Mouse (Mus musculus) stomach, postnatal 0 days (tissue): Measurements from ENCODE around the gene Kcnh4. TPM values are rescaled to one million over a fixed set of nuclear protein-coding genes. Genes with fewer than 3 reads are reported as not detected.
"Not testable (repeated sequence)": the region's sequence is repeated elsewhere in the genome, so short reads cannot be mapped to it uniquely, and the experiment has no call there.

Experiments used
- ATAC-seq: fragments of 200-750 bp; cut with Nextera tagmentation; 2 replicates; pipeline ENCODE4 v1.8.0; 2017; ENCODE audit not compliant: low FRiP score, low TSS enrichment
- DNase-seq: peaks from one replicate; pipeline ENCODE4 v3.0.0-alpha.2; 2016; ENCODE audit warnings: low spot score
- H3K27ac ChIP-seq: fragments of 300-500 bp; sonication (generic); replicated peaks from 2 replicates; pipeline ENCODE4 v1.5.1; 2014; ENCODE audit warnings: mild to moderate bottlenecking, control low read depth
- H3K27me3 ChIP-seq: fragments of 300-500 bp; sonication (generic); 2 replicates; pipeline ENCODE4 v1.6.1; 2014; ENCODE audit warnings: low read length; ENCODE audit not compliant: control insufficient read depth, insufficient read depth
- H3K36me3 ChIP-seq: fragments of 300-500 bp; sonication (generic); 2 replicates; pipeline ENCODE4 v1.6.1; 2014; ENCODE audit warnings: low read length, mixed read lengths; ENCODE audit not compliant: control insufficient read depth, insufficient read depth
- H3K4me1 ChIP-seq: fragments of 300-500 bp; sonication (generic); replicated peaks from 2 replicates; pipeline ENCODE4 v1.6.1; 2014; ENCODE audit warnings: antibody characterized with exemption; ENCODE audit not compliant: control insufficient read depth, insufficient read depth
- H3K4me2 ChIP-seq: fragments of 300-500 bp; sonication (generic); replicated peaks from 2 replicates; pipeline ENCODE4 v1.6.1; 2014; ENCODE audit warnings: low read depth, mild to moderate bottlenecking, control low read depth, moderate library complexity
- H3K4me3 ChIP-seq: fragments of 300-500 bp; sonication (generic); 2 replicates; pipeline ENCODE4 v1.5.1; 2014; ENCODE audit warnings: low read depth, low read length, control low read depth
- H3K9ac ChIP-seq: fragments of 300-500 bp; sonication (generic); 2 replicates; pipeline ENCODE4 v1.6.1; 2014; ENCODE audit warnings: mild to moderate bottlenecking, low read length, control low read depth, mixed read lengths
- H3K9me3 ChIP-seq: fragments of 300-500 bp; sonication (generic); 2 replicates; pipeline ENCODE4 v1.6.1; 2016; ENCODE audit warnings: low read length; ENCODE audit not compliant: control insufficient read depth
- CTCF ChIP-seq: IDR thresholded peaks from 2 replicates; pipeline ENCODE4 v1.5.1; 2016; ENCODE audit warnings: antibody characterized with exemption, low read depth, mild to moderate bottlenecking, moderate library complexity
- EP300 ChIP-seq: optimal IDR thresholded peaks from 2 replicates; pipeline ENCODE3; 2016; ENCODE audit warnings: antibody characterized with exemption
- WGBS: fragments of 180-500 bp; shearing (Covaris S2); extraction: QIAGEN DNeasy Blood & Tissue Kit; methylation state at CpG from one replicate; pipeline ENCODE4 v1.1.7; 2014; 5-methylcytosine and 5-hydroxymethylcytosine counted together
- polyA plus RNA-seq: library from polyadenylated mRNA; unstranded; fragments of >200 nt; fragmentation: Nextera tagmentation; extraction: Ambion mirVana; gene quantifications from 2 replicates; pipeline ENCODE4 v1.2.1, GENCODE M21; 2015

The Kcnh4 gene
- polyA plus RNA-seq, 1 experiment from 2014 or later: 0.06 TPM

- 74% methylated on average over 8 of the region's 8 CpGs for WGBS
- no peak for TF ChIP-seq CTCF
- no peak for TF ChIP-seq EP300
- Histone ChIP-seq H3K9ac (no peak overlapping the region), H3K9me3 (no peaks in the 10 kb centered on the region), H3K27me3 (no peaks in the 10 kb centered on the region), H3K27ac (no peak overlapping the region), H3K4me2 (no peak overlapping the region), H3K4me3 (no peak overlapping the region), H3K4me1 (no peaks in the 10 kb centered on the region), H3K36me3 (peaks cover 6% of the 10 kb centered on the region)
- ATAC-seq: no peak
- no peak for DNase-seq
Measured at GRCm38 (mm10) chr11:100796585-100796984, 36.8 kb upstream of the Kcnh4 start.

GRCm38 (mm10) chr11:100795386-100795785, 35.6 kb upstream of the Kcnh4 start:
- no peak overlapping the region for H3K27ac ChIP-seq
- TF ChIP-seq CTCF (no peak), EP300 (no peak)
- peaks cover 3% of the 10 kb centered on the region for H3K36me3 ChIP-seq
- WGBS: 84% methylated on average over 2 of the region's 2 CpGs
- no peaks in the 10 kb centered on the region for H3K4me1 ChIP-seq
- no peak overlapping the region for H3K9ac ChIP-seq
- no peak overlapping the region for H3K4me3 ChIP-seq
- no peak overlapping the region for H3K4me2 ChIP-seq
- no peak for ATAC-seq
- DNase-seq: no peak
- no peaks in the 10 kb centered on the region for H3K9me3 ChIP-seq
- no peaks in the 10 kb centered on the region for H3K27me3 ChIP-seq

DNA sequence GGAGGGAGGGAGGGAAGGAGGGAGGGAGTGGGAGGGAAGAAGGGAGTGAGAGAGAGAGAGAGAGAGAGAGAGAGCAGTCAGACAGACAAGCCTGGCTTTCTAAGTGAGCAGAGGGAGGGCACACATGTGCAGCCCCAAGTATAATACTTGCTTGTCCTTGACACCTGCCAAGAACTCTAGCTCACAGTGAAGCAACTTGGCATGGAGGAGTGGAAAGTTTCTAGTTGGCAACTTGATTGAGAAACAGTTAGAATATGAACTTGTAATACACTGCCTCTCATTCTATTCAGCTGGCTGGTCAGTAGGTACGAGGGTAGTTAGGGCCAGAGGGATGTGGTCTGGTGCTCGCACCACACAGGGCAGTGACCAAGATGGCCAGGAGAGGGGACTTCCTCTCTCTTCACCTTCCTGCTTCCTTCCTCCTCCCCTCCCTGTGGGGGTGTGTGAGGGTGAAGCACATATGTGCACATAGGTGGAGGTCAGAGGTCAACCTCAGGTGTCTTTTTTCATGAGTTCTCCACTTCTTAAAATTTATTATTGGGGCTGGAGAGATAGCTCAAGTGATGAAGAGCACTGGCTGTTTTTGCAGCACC, 31.8 kb upstream of the Kcnh4 start:
- H3K4me3 ChIP-seq: no peak overlapping the region
- DNase-seq: no peak
- peaks cover 9% of the 10 kb centered on the region for H3K36me3 ChIP-seq
- 0 out of 2 replicates have a peak, but pooled peaks have one; percentile 32 for ATAC-seq
- H3K27ac ChIP-seq: no peak overlapping the region
- no peaks in the 10 kb centered on the region for H3K4me1 ChIP-seq
- TF ChIP-seq CTCF (no peak), EP300 (no peak)
- 70% methylated on average over 2 of the region's 2 CpGs for WGBS
- H3K9me3 ChIP-seq: no peaks in the 10 kb centered on the region
- no peaks in the 10 kb centered on the region for H3K27me3 ChIP-seq
- no peak overlapping the region for H3K4me2 ChIP-seq
- H3K9ac ChIP-seq: no peak overlapping the region

- H3K9ac ChIP-seq, H3K27me3 ChIP-seq, H3K4me1 ChIP-seq, ATAC-seq, H3K4me3 ChIP-seq, DNase-seq, H3K36me3 ChIP-seq, H3K9me3 ChIP-seq, H3K27ac ChIP-seq, H3K4me2 ChIP-seq: not testable (repeated sequence)
- 85% methylated on average over 9 of the region's 9 CpGs for WGBS
Measured at GRCm38 (mm10) chr11:100790644-100791043, 30.9 kb upstream of the Kcnh4 start.

GRCm38 (mm10) chr11:100789702-100790101, 30.0 kb upstream of the Kcnh4 start:
- H3K4me2 ChIP-seq: no peak overlapping the region
- no peak overlapping the region for H3K4me3 ChIP-seq
- DNase-seq (no peak), ATAC-seq (no peak)
- TF ChIP-seq EP300 (no peak), CTCF (no peak)
- no peak overlapping the region for H3K9ac ChIP-seq
- H3K9me3 ChIP-seq: no peaks in the 10 kb centered on the region
- peaks cover 10% of the 10 kb centered on the region for H3K36me3 ChIP-seq
- H3K27me3 ChIP-seq: no peaks in the 10 kb centered on the region
- WGBS: 92% methylated on average over 3 of the region's 3 CpGs
- no peak overlapping the region for H3K27ac ChIP-seq
- no peaks in the 10 kb centered on the region for H3K4me1 ChIP-seq

GRCm38 (mm10) chr11:100785774-100786173, 26.0 kb upstream of the Kcnh4 start:
- TF ChIP-seq EP300 (no peak), CTCF (no peak)
- Histone ChIP-seq H3K4me1 (no peaks in the 10 kb centered on the region), H3K27me3 (no peaks in the 10 kb centered on the region), H3K9ac (no peak overlapping the region), H3K27ac (no peak overlapping the region), H3K9me3 (no peaks in the 10 kb centered on the region), H3K4me2 (no peak overlapping the region), H3K4me3 (no peak overlapping the region), H3K36me3 (peaks cover 19% of the 10 kb centered on the region)
- 85% methylated on average over 2 of the region's 2 CpGs for WGBS
- ATAC-seq: no peak
- no peak for DNase-seq
